Mouse (Mus musculus): ENCODE data around the gene Nmrk2.
A peak's percentile ranks its signal among the peaks of the same experiment; 100 is the strongest.
"Not testable (repeated sequence)": the region's sequence is repeated elsewhere in the genome, so short reads cannot be mapped to it uniquely, and the experiment has no call there.

The Nmrk2 gene

DNA sequence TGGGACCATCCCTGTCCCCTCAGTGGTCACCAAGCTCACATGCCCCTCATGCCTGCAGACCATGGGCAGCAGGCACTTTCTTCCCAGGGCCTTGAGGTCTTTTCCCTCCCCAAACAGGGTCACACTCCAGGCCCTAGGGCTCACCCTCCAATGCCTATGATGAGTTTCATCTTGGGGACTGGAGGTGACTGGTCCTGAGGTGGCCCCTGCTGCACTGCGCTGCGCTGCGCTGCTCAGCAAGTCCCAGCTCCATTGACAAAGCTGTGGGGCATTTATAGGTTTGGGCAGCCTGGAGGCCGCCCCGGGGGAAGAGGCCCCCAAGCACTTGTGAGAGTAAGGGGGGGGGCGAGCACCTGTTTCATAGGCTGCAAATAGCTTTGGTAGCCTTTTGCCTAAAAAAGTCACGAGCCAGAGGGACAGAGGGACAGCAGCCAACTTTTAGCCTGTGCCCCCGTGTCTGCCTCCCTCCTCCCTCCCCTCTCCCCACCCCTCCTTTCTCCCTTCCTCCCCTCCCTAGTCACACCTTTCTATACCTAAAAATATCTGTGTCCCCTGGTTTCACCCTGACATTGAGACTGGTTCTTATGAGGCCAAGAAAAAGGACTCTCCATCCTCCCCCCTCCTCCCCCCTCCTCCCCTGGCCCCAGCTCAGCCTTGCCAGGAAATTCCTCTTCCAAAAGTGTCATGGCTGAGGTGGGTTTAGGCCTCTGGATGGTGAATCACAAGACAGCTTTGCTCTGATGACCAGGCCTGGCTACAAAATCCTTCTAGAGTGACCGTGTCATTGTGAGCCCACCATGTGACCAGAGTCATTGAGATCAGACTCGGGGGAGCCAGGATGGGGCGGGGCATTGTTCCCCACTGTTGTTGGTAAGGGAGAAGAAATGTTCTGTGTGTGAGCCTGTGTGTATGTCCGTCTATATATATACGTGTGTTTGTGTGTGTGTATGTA lies at the start of gene Nmrk2:
Gene Nmrk2 (minus strand): TSS at position 245 of the 952 bp plus-strand sequence.
- DNase-seq = no peak

DNA sequence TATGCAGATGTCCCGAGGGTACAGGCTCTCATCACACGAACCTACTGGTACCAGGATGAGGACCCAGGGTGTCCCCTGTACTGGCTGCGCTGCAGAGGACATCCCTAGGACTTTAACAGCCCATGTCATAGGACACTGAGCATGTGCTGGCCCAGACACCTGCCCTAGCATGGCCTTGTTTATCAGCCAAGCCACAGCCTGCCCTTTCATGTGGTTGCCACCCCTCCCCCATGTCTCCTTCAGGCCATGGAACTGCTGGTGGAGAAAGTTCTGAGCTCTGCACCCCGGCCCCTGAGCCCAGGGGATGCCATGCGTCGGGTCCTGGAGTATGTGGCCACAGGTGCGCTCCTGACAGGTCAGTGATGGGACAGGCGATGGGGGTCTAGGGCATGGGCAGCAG lies 47.6 kb upstream of the Nmrk2 start:
- DNase-seq = no peak

DNA sequence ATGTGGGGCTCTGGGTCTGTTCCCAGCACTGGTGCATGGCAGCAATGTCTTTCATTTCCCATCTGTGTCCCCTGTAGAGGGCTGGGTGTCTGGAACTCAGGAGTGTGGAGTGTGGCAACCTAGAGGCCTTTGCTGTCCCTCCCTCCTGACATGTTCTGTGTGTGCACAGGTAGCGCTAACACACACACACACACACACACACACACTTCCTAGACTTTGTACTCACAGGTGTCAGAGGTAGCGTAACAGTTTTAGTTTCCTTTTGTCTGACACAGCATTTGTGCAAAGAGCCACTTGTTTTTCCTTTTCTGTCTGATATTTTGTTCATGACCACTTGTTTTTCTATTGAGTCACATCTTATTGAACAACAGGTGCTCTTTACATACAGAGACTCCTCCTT lies 46.0 kb upstream of the Nmrk2 start:
- DNase-seq = no peak

DNA sequence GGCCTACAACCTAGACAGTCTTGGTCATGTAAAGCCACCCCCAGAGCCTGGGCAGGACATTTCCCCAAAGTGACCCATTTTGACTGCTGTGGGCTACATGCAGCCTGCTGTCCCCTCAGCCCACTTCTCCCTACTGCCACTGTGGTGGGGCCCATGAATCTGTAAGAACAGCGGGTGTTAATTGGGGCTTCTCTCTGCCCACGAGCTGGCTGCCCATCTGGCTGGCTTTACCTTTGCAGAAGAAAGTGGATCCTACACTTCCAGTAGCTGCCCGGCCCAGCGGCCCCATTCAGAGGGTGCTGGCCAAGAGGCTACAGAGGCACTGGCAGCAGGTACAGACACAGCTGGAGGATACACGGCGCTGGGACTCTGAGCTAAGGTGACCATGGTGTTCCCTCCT lies 43.3 kb upstream of the Nmrk2 start:
- no peak for DNase-seq

DNA sequence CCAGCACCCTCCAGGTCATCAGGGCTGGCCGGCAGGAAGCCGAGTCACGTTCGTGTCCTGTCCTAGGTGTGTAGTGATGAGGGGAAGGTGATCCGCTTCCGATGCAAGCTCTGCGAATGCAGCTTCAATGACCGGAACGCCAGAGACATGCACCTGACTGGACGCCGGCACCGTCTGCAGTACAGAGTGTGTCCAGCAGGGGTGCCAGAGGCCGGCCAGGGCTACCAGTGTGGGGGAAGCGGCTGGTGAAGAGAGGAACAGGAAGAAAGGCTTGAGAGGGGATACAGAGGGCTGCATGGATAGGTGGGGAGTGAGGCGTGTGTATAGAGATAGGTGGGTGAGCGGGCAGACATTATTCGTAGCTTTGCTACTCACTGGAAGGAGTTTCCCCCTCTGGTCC lies 42.7 kb upstream of the Nmrk2 start:
- DNase-seq = peak; percentile 81

DNA sequence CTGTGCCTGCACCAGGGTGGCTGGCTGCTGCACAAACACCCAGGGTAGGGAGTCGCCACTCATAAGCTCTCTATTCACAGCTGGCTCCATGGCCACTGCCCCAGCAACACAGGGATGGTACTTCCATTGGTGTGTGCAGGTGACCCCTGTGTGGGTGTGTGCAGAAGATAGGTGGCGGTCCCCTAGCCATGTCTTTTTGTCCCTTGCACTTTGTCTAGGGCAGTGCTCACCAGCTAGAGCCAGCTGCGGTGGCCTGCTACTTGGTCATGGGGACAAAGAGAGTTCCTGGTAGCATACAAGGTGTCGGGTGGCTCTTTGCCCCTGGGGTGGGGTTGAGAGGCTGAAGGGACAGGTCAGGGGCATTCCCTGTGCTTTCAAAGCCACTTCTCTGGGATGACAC lies 42.3 kb upstream of the Nmrk2 start:
- no peak for DNase-seq

DNA sequence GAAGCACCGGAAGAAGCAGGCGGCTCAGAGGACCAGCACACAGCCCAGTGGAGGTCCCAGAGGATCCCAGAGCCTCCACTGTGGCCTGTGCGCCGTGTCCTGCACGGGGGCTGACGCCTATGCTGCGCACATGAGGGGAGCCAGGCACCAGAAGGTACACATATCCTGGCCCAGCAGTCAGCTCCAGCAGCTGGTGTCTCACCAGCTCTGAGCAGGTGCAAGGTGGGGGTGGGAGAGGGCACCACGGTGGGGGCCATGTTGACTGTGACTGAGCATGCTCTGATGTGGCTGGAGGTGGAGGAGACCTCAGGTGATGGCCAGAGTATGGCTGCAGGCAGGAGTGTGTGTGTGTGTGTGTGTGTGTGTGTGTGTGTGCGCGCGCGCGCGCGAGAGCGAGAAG lies 40.2 kb upstream of the Nmrk2 start:
- no peak for DNase-seq

DNA sequence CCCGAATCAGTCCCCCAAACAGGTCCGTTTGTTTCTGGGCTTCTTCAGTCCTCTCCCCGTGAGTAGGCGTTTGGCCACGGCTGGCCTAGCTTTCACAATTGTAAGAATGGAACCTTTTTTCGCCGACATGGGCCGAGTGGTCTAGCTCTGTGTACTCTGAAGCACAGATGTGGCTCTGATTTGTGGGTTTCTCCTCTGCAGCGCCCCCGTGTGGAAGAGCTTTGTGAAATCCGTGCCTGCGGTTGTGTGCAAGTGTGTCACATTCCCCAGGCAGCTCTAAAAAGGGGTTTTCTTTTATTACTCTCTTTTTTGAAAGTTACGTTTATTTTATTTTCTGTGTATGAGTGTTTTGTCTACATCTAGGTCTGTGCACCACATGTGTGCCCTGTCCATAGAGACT lies 39.0 kb upstream of the Nmrk2 start:
- peak; percentile 80 for DNase-seq

DNA sequence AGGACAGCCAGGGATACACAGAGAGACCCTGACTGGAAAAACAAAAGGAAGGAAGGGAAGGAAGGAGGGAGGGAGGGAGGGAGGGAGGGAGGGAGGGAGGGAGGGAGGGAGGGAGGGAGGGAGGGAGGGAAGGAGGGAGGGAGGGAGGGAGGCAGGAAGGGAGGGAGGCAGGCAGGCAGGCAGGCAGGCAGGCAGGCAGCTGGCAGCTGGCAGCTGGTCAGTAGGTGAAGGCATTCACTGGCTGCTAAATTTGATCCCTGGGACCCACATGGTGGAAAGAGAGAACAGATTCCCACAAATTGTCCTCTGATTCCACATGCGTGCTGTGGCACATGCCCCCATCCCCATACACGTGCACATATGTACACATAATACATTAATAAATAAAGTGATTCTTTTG lies 36.8 kb upstream of the Nmrk2 start:
- DNase-seq = no peak

DNA sequence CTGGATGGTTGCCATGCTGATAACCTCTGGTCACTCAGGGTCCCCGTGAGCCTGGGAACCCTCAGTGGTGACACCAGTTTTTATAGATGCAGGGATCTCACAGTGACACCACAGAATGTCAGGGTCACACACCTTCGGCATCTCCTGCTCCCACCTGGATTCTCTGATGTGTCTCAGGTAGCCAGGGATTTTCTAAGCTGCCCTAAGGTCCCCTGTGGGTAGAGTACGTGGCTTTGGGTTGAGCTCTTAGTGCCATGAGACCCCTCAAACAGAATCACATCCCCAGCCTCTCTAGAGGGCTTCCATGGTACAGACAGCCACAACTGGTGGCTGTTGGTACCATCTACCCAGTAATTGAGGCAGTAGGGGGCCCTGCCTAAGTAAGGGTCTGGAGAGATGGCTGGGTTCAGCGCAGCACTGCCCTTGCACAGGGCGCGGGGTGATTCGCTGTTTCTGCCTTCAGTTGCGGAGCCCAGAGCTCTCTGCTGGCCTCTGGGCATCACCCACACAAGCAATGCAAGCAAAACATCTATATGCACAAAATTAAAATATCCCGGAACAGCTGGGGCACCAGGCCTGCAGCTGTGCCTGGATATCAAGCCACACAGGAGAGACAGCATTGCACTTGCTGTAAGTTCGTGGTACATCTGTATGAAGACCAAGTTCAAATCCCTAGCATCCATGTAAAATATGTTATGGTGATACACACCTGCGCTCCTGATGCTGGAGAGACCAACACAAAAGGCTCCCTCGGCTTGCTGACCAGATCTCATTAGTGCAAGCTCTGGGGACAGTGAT lies 34.8 kb upstream of the Nmrk2 start:
- no peak for DNase-seq

DNA sequence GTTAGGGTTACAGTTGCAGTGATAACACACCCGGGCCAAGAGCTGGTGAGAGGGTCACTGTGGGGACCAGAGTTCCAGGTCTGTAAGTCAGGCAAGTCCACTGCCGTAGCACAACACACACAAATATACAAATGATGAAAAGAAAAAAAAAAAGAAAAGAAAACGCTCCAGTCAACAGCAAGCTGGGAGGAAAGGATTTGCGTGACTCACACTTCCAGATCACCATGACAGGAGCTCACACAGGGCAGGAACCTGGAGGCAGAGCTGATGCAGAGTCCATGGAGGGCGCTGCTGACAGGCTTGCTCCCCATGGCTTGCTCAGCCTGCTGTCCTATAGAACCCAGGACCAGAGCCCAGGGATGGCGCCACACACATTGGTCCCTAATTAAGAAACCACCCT lies 32.4 kb upstream of the Nmrk2 start:
- no peak for DNase-seq

DNA sequence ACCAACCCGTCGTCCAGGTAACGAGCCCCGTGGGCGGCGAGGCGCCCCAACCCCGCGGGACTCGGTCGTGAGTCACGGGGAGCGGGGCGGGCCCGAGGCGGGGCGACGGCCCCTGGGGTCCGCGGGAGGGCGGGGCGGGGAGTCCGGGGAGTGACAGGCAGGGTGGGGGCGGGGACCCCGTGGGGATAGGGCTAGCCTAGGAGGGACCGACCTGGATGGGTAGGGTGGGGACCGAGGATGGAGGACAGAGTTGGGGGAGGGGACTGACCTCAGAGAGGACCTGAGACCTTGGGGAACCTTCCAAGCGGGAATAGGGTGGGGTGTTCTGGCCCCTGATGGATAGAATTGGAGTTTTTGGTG lies 31.4 kb upstream of the Nmrk2 start:
- DNase-seq = no peak

DNA sequence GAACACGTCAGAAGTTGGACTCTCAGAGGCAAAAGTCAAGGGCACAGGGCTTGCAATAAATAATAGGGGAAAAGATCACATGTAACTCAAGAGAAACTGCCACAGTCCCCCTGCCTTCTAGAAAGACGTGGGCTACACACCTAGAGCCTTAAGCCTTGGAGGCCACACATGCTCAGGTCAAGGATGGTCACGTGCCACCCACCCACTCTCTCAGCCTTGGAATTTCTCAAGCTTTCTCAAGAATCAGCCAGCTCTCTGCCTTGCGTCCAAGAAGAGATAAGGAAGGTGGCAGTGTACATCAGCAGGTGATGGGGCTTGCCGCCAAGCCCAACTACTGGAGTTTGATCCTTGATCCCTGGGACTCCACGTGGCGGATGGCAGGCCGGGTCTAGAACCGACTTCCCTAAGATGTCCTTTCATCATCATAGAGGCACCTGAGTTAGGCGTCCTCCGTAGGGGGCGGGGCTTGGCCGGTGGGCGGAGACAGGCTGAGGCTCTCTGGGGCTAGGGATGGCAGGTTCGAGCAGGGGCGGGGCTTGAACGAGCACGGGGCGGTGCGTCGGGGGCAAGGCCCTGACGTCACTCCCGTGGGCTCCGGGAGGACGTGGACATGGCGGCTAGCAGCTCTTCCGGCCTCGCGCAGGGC lies 30.9 kb upstream of the Nmrk2 start, which contains the start of gene Zfr2:
Gene Zfr2 (plus strand): TSS at position 576 of the 646 bp plus-strand sequence.
- DNase-seq = peak; percentile 91

DNA sequence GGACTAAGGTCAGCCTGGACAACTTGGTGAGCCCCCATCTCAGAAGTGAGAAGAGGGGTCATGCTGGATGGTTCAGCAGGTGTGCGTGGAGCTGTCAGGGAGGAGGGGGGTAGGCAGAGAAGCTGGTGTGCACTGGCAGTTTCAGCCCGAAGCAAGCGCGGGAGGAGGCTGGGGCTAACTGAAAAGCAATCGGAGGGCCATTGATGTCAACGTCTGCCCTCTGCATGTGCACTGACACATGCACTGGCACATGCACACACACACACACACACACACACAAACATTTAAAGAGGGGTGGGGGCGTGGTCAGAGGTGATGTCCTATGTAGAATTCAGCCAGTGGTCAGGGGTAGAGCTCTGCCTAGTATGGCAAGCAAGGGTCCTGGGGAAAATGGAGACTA lies 29.6 kb upstream of the Nmrk2 start:
- DNase-seq = no peak

DNA sequence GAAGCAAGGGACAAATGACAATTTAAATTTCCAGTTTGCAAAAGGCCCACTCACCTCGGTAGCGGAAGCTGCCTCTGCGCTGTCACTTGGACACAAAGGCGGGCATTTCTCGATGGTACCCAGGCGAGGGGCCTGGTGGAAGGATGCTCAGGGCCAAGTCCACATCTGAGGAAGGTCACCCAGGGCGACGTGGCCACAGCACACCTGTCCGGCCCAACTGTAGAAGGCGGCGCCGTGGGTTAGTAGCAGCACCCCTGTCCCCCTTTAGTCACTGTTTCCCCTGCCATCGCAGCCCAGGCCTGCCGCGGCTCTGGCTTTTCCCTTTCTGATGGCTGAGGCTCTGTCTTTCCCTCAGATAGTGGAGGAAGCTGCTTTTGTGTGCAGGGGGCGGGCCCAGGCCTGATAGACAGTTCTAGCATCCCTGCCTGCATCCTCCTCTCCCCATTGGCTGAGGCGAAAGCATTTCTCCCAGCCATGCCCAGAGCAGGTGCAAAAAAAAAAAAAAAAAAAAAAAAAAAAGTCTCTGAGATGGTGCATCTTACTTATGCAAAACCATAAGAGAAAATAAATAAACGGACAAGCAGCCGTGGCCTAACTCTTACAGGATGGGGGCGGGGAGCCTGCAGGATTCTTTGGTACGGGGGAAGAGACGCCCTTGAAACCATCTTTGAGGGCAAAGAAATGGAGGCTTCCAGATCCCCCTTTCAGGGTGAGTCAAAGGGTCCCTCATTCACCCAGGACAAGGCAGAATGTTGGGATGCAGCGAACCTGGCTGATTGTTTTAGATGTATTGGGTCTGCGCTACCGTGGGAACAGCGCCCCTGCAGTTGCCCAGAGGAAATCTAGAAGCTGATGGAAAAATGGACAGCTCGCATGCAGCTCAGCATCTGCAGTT lies 28.8 kb upstream of the Nmrk2 start, which contains the start of gene Atcay:
Gene Atcay (minus strand): TSS at position 396 of the 895 bp plus-strand sequence.
- peak; percentile 61 for DNase-seq

DNA sequence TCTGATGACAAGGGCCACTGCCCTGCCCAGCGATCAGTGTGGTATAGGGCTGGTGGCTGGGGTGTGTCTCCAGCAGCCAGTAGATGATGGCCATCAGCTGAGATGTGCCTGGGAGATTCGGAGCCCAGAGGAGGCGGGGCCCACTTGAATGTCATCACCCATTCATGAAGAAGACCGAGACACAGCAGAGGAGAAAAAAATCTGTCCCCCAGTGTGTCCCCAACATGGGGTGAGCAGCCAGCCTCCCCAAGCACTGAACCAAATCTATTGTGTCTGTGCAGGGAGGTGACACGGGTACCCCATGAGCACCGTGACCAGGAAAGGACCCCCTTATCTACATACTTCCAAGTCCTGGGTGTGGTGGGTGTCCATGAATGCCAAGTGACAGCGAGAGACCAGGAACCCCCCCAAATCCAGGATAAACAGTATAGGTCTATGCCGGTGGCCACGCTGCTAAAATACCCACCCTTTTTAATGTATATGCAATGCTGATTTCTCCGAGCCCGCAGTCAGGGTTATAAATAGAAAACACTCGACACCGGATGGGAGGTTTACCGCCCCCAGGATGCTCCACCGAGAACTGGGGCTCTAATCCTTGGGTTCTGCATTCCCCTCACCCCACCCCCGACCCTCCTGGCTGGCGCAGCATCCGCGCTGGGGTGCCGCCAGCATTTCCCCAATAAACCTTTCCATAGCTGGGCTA lies 28.0 kb upstream of the Nmrk2 start:
- DNase-seq = no peak

DNA sequence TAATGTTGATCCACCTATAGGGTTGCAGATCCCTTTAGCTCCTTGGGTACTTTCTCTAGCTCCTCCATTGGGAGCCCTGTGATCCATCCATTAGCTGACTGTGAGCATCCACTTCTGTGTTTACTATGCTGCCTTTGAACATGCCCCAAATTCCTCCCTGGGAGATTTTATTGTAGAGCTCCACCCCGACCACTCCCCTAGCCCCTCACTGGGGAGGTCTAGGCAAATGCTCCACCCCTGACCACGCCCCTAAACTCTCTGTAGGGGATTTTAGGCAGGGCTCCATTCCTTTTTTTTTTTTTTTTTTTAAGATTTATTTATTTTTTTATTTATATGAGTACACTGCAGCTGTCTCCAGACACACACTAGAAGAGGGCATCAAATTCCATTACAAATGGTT lies 21.9 kb upstream of the Nmrk2 start:
- DNase-seq = not testable (repeated sequence)

DNA sequence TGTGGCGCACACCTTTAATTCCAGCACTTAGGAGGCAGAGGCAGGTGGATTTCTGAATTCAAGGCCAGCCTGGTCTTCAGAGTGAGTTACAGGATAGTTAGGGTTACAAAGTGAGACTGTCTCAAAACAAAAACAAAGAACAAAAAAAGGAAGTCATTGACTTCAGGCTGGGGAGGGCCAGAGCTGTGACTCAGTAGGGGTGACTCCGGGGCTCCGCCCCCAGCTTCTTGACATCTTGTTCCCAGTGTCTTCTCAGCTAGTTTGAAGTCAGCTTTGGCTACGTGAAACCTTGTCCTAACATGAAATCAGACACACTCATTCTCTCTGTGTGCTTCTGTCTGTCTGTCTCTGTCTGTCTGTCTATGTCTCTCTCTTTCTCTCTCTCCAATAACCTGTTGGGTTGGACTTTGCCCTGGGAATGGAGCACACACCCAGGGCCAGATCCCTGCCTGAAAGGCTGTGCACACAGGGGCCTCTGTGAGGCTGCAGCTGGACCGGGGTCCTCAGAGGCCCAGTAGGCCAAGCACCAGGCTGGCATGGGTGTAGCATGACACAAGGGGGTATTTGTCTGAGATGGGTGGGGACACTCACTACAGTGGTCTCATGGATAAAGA lies 19.7 kb upstream of the Nmrk2 start:
- DNase-seq = no peak

DNA sequence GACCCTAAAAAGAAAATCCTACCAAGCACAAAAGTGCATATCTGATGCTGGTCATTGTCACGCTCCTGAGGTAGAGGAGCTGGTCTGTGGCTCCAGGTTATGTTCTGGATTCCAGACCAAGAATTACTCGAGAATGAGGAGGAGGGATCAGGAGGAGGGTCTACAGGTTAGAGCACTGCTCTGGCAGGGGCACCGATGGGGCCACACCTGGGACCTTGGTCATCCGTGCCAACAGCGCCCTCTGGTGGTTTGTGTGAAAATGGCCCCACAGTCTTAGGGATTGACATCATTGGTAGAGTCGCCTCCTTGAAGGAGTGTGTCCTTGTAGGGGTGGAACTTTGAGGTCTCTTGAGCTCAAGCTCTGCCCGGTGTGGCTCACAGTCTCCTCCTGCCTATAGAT lies 16.1 kb upstream of the Nmrk2 start:
- peak; percentile 65 for DNase-seq

DNA sequence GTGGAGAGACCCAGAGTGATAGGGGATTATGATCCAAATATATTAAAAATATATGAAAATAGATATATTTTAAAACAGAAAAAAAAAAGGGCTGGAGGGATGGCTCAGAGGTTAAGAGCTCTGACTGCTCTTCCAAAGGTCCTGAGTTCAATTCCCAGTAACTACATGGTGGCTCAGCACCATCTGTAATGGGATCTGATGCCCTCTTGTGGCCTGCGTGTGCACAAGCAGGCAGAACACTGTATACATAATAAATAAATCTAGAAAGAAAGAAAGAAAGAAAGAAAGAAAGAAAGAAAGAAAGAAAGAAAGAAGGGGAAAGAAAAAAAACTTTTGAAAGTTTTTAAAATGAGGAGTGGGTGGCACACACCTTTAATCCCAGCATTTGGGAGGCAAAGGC lies 15.4 kb upstream of the Nmrk2 start:
- DNase-seq = not testable (repeated sequence)

DNA sequence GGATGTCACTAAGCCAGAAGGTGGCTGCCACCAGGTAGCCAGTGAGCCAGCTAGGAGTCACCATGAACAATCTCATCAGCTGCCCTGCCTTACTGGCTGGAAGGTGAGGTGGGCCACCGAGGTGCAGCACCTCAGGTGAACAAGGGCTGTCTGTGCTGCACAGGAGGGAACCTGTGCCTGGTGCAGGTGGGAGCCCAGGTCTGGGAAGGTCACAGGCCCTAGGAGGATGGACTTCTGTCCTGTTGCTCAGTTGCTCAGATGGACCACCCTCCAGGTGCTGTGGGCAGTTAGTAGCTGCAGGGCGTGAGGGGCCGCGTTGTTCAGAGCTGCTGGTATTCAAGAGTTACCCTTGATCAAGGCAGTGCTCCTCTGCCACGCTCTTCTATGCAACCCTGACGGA lies 15.0 kb upstream of the Nmrk2 start:
- DNase-seq = no peak
